Mouse (Mus musculus) forebrain, embryonic 16.5 days (tissue): ENCODE measurements around the gene Pop5. TPM values are rescaled to one million over a fixed set of nuclear protein-coding genes. Genes with fewer than 3 reads are reported as not detected.
A peak's percentile ranks its signal among the peaks of the same experiment; 100 is the strongest.

ENCODE experiments used
- ATAC-seq: fragments of 200-750 bp; cut with Nextera tagmentation; 2 replicates; pipeline ENCODE4 v1.8.0; 2017; ENCODE audit warnings: mild to moderate bottlenecking, moderate library complexity
- H3K27ac ChIP-seq: fragments of 300-500 bp; sonication (generic); 2 replicates; pipeline ENCODE4 v1.5.1; 2014; ENCODE audit warnings: low read length, control low read depth
- H3K27me3 ChIP-seq: fragments of 300-500 bp; sonication (generic); replicated peaks from 2 replicates; pipeline ENCODE4 v1.6.1; 2014; ENCODE audit warnings: low read length; ENCODE audit not compliant: control insufficient read depth, insufficient read depth
- H3K36me3 ChIP-seq: fragments of 300-500 bp; sonication (generic); 2 replicates; pipeline ENCODE4 v1.6.1; 2014; ENCODE audit not compliant: control insufficient read depth, insufficient read depth
- H3K4me1 ChIP-seq: fragments of 300-500 bp; sonication (generic); replicated peaks from 2 replicates; pipeline ENCODE4 v1.6.1; 2014; ENCODE audit warnings: low read length; ENCODE audit not compliant: control insufficient read depth, insufficient read depth
- H3K4me2 ChIP-seq: fragments of 300-500 bp; sonication (generic); 2 replicates; pipeline ENCODE4 v1.6.1; 2014; ENCODE audit warnings: mild to moderate bottlenecking, low read length, control low read depth
- H3K4me3 ChIP-seq: fragments of 300-500 bp; sonication (generic); replicated peaks from 2 replicates; pipeline ENCODE4 v1.5.1; 2014; ENCODE audit warnings: mild to moderate bottlenecking, low read length, control low read depth
- H3K9ac ChIP-seq: fragments of 300-500 bp; sonication (generic); replicated peaks from 2 replicates; pipeline ENCODE4 v1.6.1; 2014; ENCODE audit warnings: low read depth, low read length, control low read depth
- H3K9me3 ChIP-seq: fragments of 300-500 bp; sonication (generic); 2 replicates; pipeline ENCODE4 v1.6.1; 2016; ENCODE audit warnings: low read length; ENCODE audit not compliant: control insufficient read depth
- WGBS: fragments of 180-500 bp; shearing (Covaris S2); extraction: QIAGEN DNeasy Blood & Tissue Kit; methylation state at CpG from one replicate; pipeline ENCODE4 v1.1.7; 2014; 5-methylcytosine and 5-hydroxymethylcytosine counted together
- polyA plus RNA-seq: library from polyadenylated mRNA; unstranded; fragments of >200 nt; fragmentation: Nextera tagmentation; extraction: Ambion mirVana; gene quantifications from 2 replicates; pipeline ENCODE4 v1.2.1, GENCODE M21; 2015

Gene Pop5
- polyA plus RNA-seq, 1 experiment from 2014 or later, result 85.3 TPM

DNA sequence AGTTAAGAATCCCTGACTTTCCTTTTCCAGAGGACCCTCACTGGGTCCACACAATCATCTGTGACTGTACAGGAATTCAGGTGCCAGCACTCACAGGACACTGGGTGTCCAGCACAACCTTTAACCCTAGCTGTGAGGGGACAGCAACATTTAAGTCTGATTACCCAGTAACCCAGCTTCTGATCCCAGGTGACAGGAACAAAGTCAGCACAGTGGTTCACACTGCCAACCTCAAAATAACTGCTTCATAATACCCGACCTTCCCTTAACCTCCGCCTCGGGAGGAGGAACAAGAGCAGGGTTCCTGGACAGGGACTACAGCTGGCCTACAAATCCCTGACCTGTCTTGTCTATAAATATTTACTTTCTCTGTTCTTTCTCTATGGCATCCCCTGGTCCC lies 32.6 kb downstream of the Pop5 start:
- H3K4me2 ChIP-seq, result no peak overlapping the region
- peaks cover 31% of the 10 kb centered on the region for H3K4me1 ChIP-seq
- no peak overlapping the region for H3K4me3 ChIP-seq
- no peaks in the 10 kb centered on the region for H3K36me3 ChIP-seq
- H3K9ac ChIP-seq, result no peak overlapping the region
- H3K27me3 ChIP-seq, result no peaks in the 10 kb centered on the region
- no peak for ATAC-seq
- no peak overlapping the region for H3K27ac ChIP-seq
- 82% methylated on average over 3 of the region's 3 CpGs for WGBS
- no peaks in the 10 kb centered on the region for H3K9me3 ChIP-seq

DNA sequence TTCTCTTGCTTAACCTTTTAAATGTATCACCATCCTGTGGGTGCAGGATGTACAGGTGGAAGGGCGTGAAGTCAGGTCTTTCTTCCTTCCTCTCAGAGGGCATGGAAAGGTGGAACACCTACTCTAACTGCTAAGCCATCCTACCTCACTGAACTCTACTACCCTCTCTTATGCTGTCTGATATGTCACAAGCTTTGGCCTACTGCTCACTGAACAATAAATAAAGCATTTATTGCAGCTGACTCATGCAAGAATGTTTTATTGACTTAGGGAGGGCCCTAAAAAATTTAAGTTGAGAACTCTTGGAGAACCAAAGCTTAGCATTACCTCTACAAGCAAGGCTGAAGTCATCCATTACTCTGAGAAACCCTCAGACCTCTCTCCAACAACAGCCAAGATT lies 34.3 kb downstream of the Pop5 start:
- no peaks in the 10 kb centered on the region for H3K9me3 ChIP-seq
- no peak overlapping the region for H3K27ac ChIP-seq
- peaks cover 36% of the 10 kb centered on the region for H3K4me1 ChIP-seq
- peak overlapping the region; percentile 69 for H3K4me2 ChIP-seq
- H3K9ac ChIP-seq, result no peak overlapping the region
- no peak overlapping the region for H3K4me3 ChIP-seq
- WGBS, result 100% methylated on average over 1 of the region's 1 CpGs
- H3K36me3 ChIP-seq, result no peaks in the 10 kb centered on the region
- H3K27me3 ChIP-seq, result no peaks in the 10 kb centered on the region
- ATAC-seq, result no peak

DNA sequence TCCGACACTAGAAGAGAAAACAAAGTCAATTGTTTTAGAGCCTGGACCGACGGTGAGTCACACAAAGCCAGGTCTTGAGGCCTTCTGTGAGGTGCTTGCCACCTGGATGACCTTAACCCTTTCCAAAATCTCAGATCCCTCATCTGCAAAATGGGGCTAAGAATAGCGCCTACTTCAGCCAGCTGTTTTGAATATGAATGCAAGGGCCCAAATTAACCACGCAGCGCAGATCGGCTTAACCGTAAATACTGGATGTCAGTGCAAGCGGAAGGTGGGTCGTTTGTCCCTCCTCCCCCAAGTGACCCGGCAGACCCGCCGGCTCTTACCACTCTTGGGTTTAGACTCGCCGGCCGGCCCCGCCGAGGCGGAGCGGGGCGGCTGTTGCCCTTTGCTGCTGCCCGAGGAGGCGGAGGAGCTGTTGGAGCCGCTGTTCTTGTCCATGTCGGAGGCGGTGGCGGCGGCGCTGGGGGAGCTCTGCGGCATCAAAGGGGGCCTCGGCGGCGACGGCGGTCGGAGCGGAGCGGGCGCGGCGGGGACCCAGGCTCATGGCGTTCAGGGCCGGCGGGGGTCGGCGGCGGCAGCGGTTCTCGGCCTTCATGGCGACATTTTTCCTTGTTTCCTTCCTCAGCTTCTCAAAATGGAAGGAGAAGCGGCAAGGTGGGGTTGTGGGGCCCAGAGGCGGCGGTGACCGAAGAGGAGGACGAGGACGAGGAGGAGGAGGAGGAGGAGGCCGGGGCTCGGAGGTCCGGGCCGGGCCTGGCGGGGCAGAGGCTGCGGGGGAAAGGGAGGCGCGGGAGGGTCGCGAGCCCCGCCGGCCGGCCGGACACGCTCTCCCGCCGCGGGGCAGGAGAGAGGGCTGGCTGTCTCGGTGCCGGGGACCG lies 36.5 kb downstream of the Pop5 start:
- peak; percentile 29 for ATAC-seq
- Histone ChIP-seq H3K9me3 (no peaks in the 10 kb centered on the region), H3K27me3 (no peaks in the 10 kb centered on the region), H3K36me3 (no peaks in the 10 kb centered on the region), H3K9ac (peak overlapping the region; percentile 96), H3K4me2 (peak overlapping the region; percentile 69), H3K4me3 (peak overlapping the region; percentile 99), H3K4me1 (peaks cover 36% of the 10 kb centered on the region), H3K27ac (peak overlapping the region; percentile 80)
- under 1% methylated on average over 69 of the region's 77 CpGs for WGBS

DNA sequence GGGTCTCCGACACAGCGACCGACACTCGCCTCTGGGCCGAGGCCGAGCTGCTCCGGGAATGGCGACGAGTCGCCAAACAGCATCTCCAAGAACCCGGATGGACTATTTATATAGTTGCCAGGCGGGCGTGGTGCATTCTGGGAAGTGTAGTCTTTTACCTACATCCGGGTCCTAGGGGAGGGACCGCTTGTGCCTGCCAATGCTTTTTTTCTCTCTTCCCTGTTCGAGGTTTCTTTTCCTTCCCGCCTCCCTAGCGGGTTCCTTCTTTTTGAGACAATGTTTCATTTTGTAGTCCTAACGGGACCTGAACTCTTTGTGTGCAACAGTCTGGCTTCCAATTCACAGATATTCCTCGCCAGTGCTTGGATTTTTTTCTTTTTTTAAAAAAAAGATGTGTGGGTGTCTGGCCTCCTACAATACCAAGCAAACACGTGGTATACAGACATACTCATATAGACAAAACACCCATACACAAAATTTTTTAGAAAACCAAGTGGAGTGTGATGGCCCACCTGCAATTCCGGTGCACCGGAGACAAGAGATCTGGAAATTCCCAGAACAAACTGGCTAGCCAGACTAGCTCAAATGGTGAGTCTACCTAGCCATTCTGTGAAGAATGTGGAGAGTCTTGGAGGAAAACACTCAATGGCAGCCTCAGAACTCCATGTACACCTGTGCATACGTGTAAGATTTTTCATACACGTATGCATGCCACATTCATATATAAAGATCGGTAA lies 37.3 kb downstream of the Pop5 start, which contains the start of gene Rnf10:
Gene Rnf10, minus strand, starts transcription at position 87 of the 737 bp plus-strand sequence.
- WGBS, result 12% methylated on average over 26 of the region's 26 CpGs
- Histone ChIP-seq H3K9ac (peak within 1 kb of the TSS; percentile 96), H3K36me3 (no peaks in the 10 kb centered on the region), H3K4me2 (peak within 1 kb of the TSS; percentile 70), H3K27me3 (no peaks in the 10 kb centered on the region), H3K4me3 (peak within 1 kb of the TSS; percentile 99), H3K27ac (peak within 1 kb of the TSS; percentile 89), H3K9me3 (no peaks in the 10 kb centered on the region), H3K4me1 (peaks cover 33% of the 10 kb centered on the region)
- peak; percentile 93 for ATAC-seq

DNA sequence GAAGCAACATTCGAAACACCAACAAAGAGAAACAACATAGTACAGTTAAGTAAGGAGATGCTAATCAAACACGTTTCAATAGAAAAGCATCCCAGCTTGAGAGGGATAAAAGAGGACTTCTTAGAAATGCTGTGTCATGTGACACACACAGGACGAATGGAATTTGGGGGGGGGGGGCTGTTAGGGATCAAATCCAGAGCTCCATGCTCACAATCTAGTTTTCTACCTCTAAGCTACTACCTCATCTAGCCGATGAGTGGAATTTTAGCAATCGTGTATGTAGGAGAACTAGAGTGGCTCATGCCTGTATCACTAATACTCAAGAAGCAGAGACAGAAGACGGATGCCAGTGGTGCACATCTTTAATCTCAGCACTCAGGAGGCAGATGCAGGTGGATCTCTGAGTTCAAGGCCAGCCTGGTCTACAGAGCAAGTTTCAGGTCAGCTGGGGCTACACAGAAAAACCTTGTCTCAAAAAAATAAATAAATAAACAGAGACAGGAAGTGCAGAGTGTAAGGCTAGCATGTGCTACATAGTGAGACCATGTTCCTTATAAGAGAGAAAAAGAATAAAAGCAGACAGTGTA lies 38.0 kb downstream of the Pop5 start:
- H3K27ac ChIP-seq, result peak overlapping the region; percentile 89
- 65% methylated on average over 6 of the region's 6 CpGs for WGBS
- ATAC-seq, result no peak
- H3K27me3 ChIP-seq, result no peaks in the 10 kb centered on the region
- H3K36me3 ChIP-seq, result no peaks in the 10 kb centered on the region
- H3K9ac ChIP-seq, result peak overlapping the region; percentile 53; the same call in 1 of the 2 replicates
- H3K4me3 ChIP-seq, result peak overlapping the region; percentile 99; the same call in 1 of the 2 replicates
- H3K4me2 ChIP-seq, result peak overlapping the region; percentile 70
- peaks cover 33% of the 10 kb centered on the region for H3K4me1 ChIP-seq
- no peaks in the 10 kb centered on the region for H3K9me3 ChIP-seq

DNA sequence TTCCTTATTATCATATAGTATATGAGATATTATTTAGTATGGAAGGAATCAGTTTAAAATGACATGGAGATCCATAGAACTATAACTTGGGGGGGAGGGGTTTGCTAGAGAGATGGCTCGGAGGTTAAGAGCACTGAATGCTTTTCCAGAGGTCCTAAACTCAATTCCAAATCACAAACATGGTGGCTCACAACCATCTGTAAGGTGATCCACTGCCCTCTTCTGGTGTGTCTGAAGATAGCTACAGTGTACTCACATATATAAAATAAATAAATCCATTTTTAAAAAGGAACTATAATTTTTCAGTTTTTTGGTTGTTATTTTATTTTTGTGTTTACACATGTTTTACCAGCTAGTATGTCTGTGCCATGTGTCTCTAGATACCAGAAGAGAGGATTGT lies 38.7 kb downstream of the Pop5 start:
- WGBS, result 46% methylated on average over 1 of the region's 1 CpGs
- H3K9ac ChIP-seq, result no peak overlapping the region
- H3K9me3 ChIP-seq, result no peaks in the 10 kb centered on the region
- H3K36me3 ChIP-seq, result no peaks in the 10 kb centered on the region
- H3K4me2 ChIP-seq, result no peak overlapping the region
- H3K27me3 ChIP-seq, result no peaks in the 10 kb centered on the region
- no peak for ATAC-seq
- peaks cover 27% of the 10 kb centered on the region for H3K4me1 ChIP-seq
- no peak overlapping the region for H3K27ac ChIP-seq
- no peak overlapping the region for H3K4me3 ChIP-seq

DNA sequence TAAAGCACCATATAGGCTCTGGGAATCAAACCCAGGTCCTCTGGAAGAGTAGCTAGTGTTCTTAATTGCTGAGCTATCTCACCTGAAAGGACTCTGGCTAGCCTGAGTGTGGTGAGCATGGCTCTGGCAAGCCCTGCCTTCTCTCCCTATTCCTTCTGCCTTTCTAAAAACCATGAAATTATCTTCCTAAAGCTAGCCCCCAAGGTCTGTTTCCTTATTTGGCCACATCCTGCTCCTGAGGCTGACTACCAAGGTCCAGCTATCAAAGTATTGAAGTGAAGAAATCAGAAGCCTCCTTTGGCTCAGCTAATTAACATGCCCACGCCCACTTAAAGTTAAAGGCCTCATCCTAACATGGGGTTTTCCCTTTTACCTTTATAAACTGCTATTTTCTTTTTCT lies 39.1 kb downstream of the Pop5 start:
- Histone ChIP-seq H3K27ac (no peak overlapping the region), H3K9ac (no peak overlapping the region), H3K4me3 (no peak overlapping the region), H3K4me1 (peaks cover 24% of the 10 kb centered on the region), H3K4me2 (no peak overlapping the region), H3K27me3 (no peaks in the 10 kb centered on the region), H3K36me3 (no peaks in the 10 kb centered on the region), H3K9me3 (no peaks in the 10 kb centered on the region)
- 86% methylated on average over 1 of the region's 1 CpGs for WGBS
- ATAC-seq, result no peak

DNA sequence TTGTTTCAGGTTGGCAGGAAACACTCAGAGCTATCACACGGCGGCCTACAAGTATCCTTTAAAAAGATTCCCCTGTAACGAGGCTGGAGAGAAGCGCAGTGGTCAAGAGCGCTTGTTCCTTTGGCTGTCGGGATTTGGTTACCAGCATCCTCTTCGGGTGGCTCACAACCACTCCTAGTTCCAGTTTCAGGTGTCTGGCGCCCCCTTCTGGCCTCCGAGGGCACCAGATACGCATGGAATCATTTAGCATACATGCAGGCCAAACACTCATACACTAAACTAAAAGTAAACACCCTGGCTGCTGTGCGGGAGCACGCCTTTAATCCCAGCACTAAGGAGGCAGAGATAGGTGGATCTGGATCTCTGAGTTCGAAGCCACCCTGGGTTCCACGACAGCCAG lies 40.4 kb downstream of the Pop5 start:
- Histone ChIP-seq H3K9ac (no peak overlapping the region), H3K4me3 (no peak overlapping the region), H3K27me3 (no peaks in the 10 kb centered on the region), H3K4me2 (no peak overlapping the region), H3K4me1 (peaks cover 18% of the 10 kb centered on the region), H3K36me3 (no peaks in the 10 kb centered on the region), H3K27ac (no peak overlapping the region), H3K9me3 (no peaks in the 10 kb centered on the region)
- ATAC-seq, result no peak
- WGBS, result 34% methylated on average over 14 of the region's 14 CpGs

DNA sequence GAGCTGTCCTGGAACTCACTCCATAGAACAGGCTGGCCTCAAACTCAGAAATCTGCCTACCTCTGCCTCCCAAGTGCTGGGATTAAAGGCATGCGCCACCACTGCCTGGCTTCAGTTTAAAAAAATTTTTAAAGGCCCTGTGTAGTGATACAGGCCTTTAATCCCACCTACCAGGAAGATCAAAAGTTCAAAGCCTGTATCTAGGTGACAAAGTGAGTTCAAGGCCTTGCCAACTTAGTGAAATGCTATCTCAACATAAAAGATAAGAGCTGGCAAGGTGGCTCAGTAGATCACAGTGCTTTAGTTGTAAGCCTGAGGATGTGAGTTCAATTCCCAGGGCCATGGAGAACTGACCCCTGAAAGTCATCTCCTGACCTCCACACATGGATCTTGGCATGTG lies 42.4 kb downstream of the Pop5 start:
- H3K4me2 ChIP-seq, result no peak overlapping the region
- WGBS, result 78% methylated on average over 1 of the region's 1 CpGs
- ATAC-seq, result no peak
- H3K9me3 ChIP-seq, result no peaks in the 10 kb centered on the region
- H3K27ac ChIP-seq, result no peak overlapping the region
- no peaks in the 10 kb centered on the region for H3K36me3 ChIP-seq
- H3K27me3 ChIP-seq, result no peaks in the 10 kb centered on the region
- H3K4me1 ChIP-seq, result peaks cover 13% of the 10 kb centered on the region
- H3K9ac ChIP-seq, result no peak overlapping the region
- no peak overlapping the region for H3K4me3 ChIP-seq
